ENCODE assay signal across 8 mouse cellular contexts in genomic region chr3:36442426-36442825, GRCm38 (mm10). TPM values are rescaled to one million over a fixed set of nuclear protein-coding genes. Genes with fewer than 3 reads are reported as not detected.
DNase-seq lines count a peak whose midpoint lies in the region; ATAC-seq and TF ChIP-seq lines count a peak whose summit lies in the region.

No protein-coding gene starts in this region.

- DNase-seq in ovary, postnatal 14 days (ENCODE audit: low spot score), result peak; percentile 48
- DNase-seq in ovary, adult 18-20 months (ENCODE audit: low spot score), result no peak
- DNase-seq in T-cell, adult 2 months (ENCODE audit: low spot score), result peak; percentile 4
- DNase-seq in hindlimb bud, embryonic 11.5 days (ENCODE audit: extremely low spot score, low read depth, low spot score), result peak; percentile 71
- DNase-seq in urinary bladder, postnatal 36 days (ENCODE audit: low spot score in 2 of 2), result no peak

- H3K27me3 ChIP-seq in limb, embryonic 13.5 days, result no peaks in the 10 kb centered on the region
- H3K27me3 ChIP-seq in neural tube, embryonic 12.5 days (replicated peaks), result no peaks in the 10 kb centered on the region

- TF ChIP-seq POLR2A in embryonic fibroblast, embryonic 13.5 days (IDR thresholded peaks at IDR 0.05; ENCODE audit: low read depth, low read length), result no peak

- H3K36me3 ChIP-seq in limb, embryonic 13.5 days, result no peaks in the 10 kb centered on the region
- H3K36me3 ChIP-seq in neural tube, embryonic 12.5 days, result no peaks in the 10 kb centered on the region

- H3K4me1 ChIP-seq in embryonic fibroblast, embryonic 13.5 days (ENCODE audit: control insufficient read depth, insufficient read depth, low read length), result peaks cover 3% of the 10 kb centered on the region
- peaks cover 12% of the 10 kb centered on the region for H3K4me1 ChIP-seq in limb, embryonic 13.5 days
- no peaks in the 10 kb centered on the region for H3K4me1 ChIP-seq in neural tube, embryonic 12.5 days

- H3K4me3 ChIP-seq in embryonic fibroblast, embryonic 13.5 days (ENCODE audit: insufficient read depth, low read length), result no peak overlapping the region
- no peak overlapping the region for H3K4me3 ChIP-seq in limb, embryonic 13.5 days
- no peak overlapping the region for H3K4me3 ChIP-seq in neural tube, embryonic 12.5 days

- no peak overlapping the region for H3K4me2 ChIP-seq in limb, embryonic 13.5 days (replicated peaks)
- no peak overlapping the region for H3K4me2 ChIP-seq in neural tube, embryonic 12.5 days (replicated peaks)

- H3K9ac ChIP-seq in limb, embryonic 13.5 days, result no peak overlapping the region
- H3K9ac ChIP-seq in neural tube, embryonic 12.5 days, result no peak overlapping the region

- WGBS in limb, embryonic 13.5 days, result 0% methylated on average over 2 of the region's 2 CpGs
- 4% methylated on average over 2 of the region's 2 CpGs for whole genome bisulfite sequencing in neural tube, embryonic 12.5 days

- H3K27ac ChIP-seq in embryonic fibroblast, embryonic 13.5 days (ENCODE audit: insufficient read depth, low read length), result no peak overlapping the region
- H3K27ac ChIP-seq in limb, embryonic 13.5 days, result no peak overlapping the region
- H3K27ac ChIP-seq in neural tube, embryonic 12.5 days, result no peak overlapping the region

- no peaks in the 10 kb centered on the region for H3K9me3 ChIP-seq in limb, embryonic 13.5 days
- no peaks in the 10 kb centered on the region for H3K9me3 ChIP-seq in neural tube, embryonic 12.5 days

- ATAC-seq in limb, embryonic 13.5 days (ENCODE audit: low FRiP score, low read depth), result peak; percentile 42; the same call in 1 of the 2 replicates
- ATAC-seq in neural tube, embryonic 12.5 days (ENCODE audit: low FRiP score, low read depth), result peak; percentile 57; the same call in 1 of the 2 replicates

- TF ChIP-seq CTCF in embryonic fibroblast, embryonic 13.5 days (IDR thresholded peaks at IDR 0.05; ENCODE audit: borderline replicate concordance, insufficient read depth, low read length), result 0 out of 2 replicates have a peak, but pooled peaks have one; percentile 2

RNA-seq across cellular contexts. Expression of gene Anxa5, which starts 33.3 kb away (rescaled TPM):
- polyA plus RNA-seq in embryonic fibroblast, embryonic 13.5 days (2011; ENCODE audit: insufficient read length, low read depth, missing spikeins), result 593 and 759 TPM in 2 replicates
- 334 and 341 TPM in 2 replicates for polyA plus RNA-seq in limb, embryonic 13.5 days (2015; fragmentation: Nextera tagmentation; extraction: Ambion mirVana)
- polyA plus RNA-seq in neural tube, embryonic 12.5 days (2016; fragmentation: Nextera tagmentation; extraction: Ambion mirVana), result 124 and 131 TPM in 2 replicates

RNA-seq across cellular contexts. Expression of gene 1810062G17Rik, which starts 33.3 kb away (rescaled TPM):
- 0.97 and 1.1 TPM in 2 replicates for polyA plus RNA-seq in embryonic fibroblast, embryonic 13.5 days (2011; ENCODE audit: insufficient read length, low read depth, missing spikeins)
- polyA plus RNA-seq in limb, embryonic 13.5 days (2015; fragmentation: Nextera tagmentation; extraction: Ambion mirVana), result 1.5 and 2.2 TPM in 2 replicates
- 0.22 and 0.45 TPM in 2 replicates for polyA plus RNA-seq in neural tube, embryonic 12.5 days (2016; fragmentation: Nextera tagmentation; extraction: Ambion mirVana)

Comparison
In these comparisons a context has a peak if more than half of its experiments do, and no peak if none do; other contexts are left out.
1. DNase-seq: peak in ovary, postnatal 14 days (single experiment), T-cell, adult 2 months (single experiment) and hindlimb bud, embryonic 11.5 days (single experiment); none in ovary, adult 18-20 months (single experiment) and urinary bladder, postnatal 36 days (0 of 2).